Mouse (Mus musculus) intestine, embryonic 15.5 days (tissue): ENCODE data around the gene Hck. TPM values are rescaled to one million over a fixed set of nuclear protein-coding genes. Genes with fewer than 3 reads are reported as not detected.

Experiments used
- ATAC-seq: fragments of 200-750 bp; cut with Nextera tagmentation; 2 replicates; pipeline ENCODE4 v1.8.0; 2017; ENCODE audit warnings: moderate TSS enrichment, moderate library complexity
- H3K27ac ChIP-seq: fragments of 300-500 bp; sonication (generic); 2 replicates; pipeline ENCODE4 v1.5.1; 2015; ENCODE audit warnings: mild to moderate bottlenecking, inconsistent platforms
- H3K27me3 ChIP-seq: fragments of 300-500 bp; sonication (generic); replicated peaks from 2 replicates; pipeline ENCODE4 v1.6.1; 2015; ENCODE audit warnings: inconsistent platforms
- H3K36me3 ChIP-seq: fragments of 300-500 bp; sonication (generic); 2 replicates; pipeline ENCODE4 v1.6.1; 2015; ENCODE audit warnings: inconsistent platforms
- H3K4me1 ChIP-seq: fragments of 300-500 bp; sonication (generic); replicated peaks from 2 replicates; pipeline ENCODE4 v1.6.1; 2015; ENCODE audit warnings: inconsistent platforms
- H3K4me2 ChIP-seq: fragments of 300-500 bp; sonication (generic); replicated peaks from 2 replicates; pipeline ENCODE4 v1.6.1; 2015; ENCODE audit warnings: mild to moderate bottlenecking, inconsistent platforms
- H3K4me3 ChIP-seq: fragments of 300-500 bp; sonication (generic); replicated peaks from 2 replicates; pipeline ENCODE4 v1.5.1; 2015; ENCODE audit warnings: inconsistent platforms
- H3K9ac ChIP-seq: fragments of 300-500 bp; sonication (generic); 2 replicates; pipeline ENCODE4 v1.6.1; 2015; ENCODE audit warnings: inconsistent platforms
- H3K9me3 ChIP-seq: fragments of 300-500 bp; sonication (generic); 2 replicates; pipeline ENCODE4 v1.6.1; 2016; ENCODE audit warnings: inconsistent platforms
- WGBS: fragments of 180-500 bp; shearing (Covaris S2); methylation state at CpG from one replicate; pipeline ENCODE4 v1.1.7; 2015; 5-methylcytosine and 5-hydroxymethylcytosine counted together
- polyA plus RNA-seq: library from polyadenylated mRNA; unstranded; fragments of >200 nt; fragmentation: Nextera tagmentation; extraction: Ambion mirVana; gene quantifications from 2 replicates; pipeline ENCODE4 v1.2.1, GENCODE M21; 2015

The Hck gene
- polyA plus RNA-seq, 1 experiment from 2014 or later, result 5.7 TPM

- peak; percentile 64 for ATAC-seq
Measured at GRCm38 (mm10) chr2:153161684-153162080, 53.4 kb downstream of the Hck start.

GRCm38 (mm10) chr2:153167136-153167535 lies 58.9 kb downstream of the Hck start:
- no peaks in the 10 kb centered on the region for H3K9me3 ChIP-seq
- ATAC-seq, result no peak

More at GRCm38 (mm10) chr2:153161684-153162080, 53.4 kb downstream of the Hck start:
- Histone ChIP-seq H3K36me3 (no peaks in the 10 kb centered on the region), H3K27me3 (no peaks in the 10 kb centered on the region), H3K4me3 (peak overlapping the region; percentile 66), H3K9me3 (no peaks in the 10 kb centered on the region), H3K9ac (peak overlapping the region; percentile 74), H3K27ac (peak overlapping the region; percentile 82), H3K4me1 (0 out of 2 replicates have a peak, but pooled peaks cover 7% of the 10 kb centered on the region), H3K4me2 (peak overlapping the region; percentile 80)
- under 1% methylated on average over 16 of the region's 16 CpGs for WGBS

GRCm38 (mm10) chr2:153168134-153168820 lies 60.0 kb downstream of the Hck start:
- Histone ChIP-seq H3K27me3 (no peaks in the 10 kb centered on the region), H3K4me3 (no peak overlapping the region), H3K27ac (no peak overlapping the region), H3K9me3 (no peaks in the 10 kb centered on the region), H3K4me1 (peaks cover 2% of the 10 kb centered on the region; the same call in 1 of the 2 replicates), H3K4me2 (no peak overlapping the region), H3K9ac (no peak overlapping the region), H3K36me3 (no peaks in the 10 kb centered on the region)
- 36% methylated on average over 2 of the region's 2 CpGs for WGBS
- ATAC-seq, result no peak

More at GRCm38 (mm10) chr2:153167136-153167535, 58.9 kb downstream of the Hck start:
- Histone ChIP-seq H3K27me3 (no peaks in the 10 kb centered on the region), H3K36me3 (no peaks in the 10 kb centered on the region), H3K9ac (no peak overlapping the region), H3K27ac (no peak overlapping the region), H3K4me3 (no peak overlapping the region), H3K4me2 (no peak overlapping the region), H3K4me1 (peaks cover 6% of the 10 kb centered on the region; the same call in 1 of the 2 replicates)
- 71% methylated on average over 6 of the region's 6 CpGs for WGBS

DNA sequence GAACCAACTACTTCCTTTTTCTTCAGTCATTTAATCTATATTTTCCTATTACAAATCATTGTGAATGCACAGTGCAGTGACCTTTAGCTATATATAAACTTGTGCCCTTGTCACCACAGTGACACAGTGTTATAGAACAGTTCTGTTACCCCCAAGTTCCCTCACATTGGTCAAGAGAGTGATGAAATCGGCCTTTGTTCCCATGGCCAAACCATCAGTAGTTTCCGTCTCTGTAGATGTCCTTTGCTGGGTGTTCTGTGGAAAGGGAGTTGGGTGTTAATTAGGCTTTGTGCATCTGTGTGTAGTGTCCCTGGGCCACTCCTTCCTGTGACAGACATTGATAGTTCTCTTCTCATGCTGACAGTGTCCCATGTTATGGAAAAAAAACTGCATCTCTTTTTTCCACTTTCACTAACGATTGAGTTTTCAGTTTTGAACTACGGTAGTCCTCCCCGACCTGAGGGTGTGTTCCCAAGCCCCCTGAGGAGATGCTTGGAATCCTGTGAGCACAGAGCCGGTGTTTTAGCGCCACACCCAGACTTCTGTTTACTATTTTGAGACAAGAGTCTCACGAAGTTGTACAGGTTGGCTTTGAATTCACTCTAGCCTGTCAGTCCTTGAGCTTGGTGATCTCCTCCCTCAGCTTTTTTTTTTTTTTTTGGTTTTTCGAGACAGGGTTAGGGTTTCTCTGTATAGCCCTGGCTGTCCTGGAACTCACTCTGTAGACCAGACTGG lies 62.4 kb downstream of the Hck start:
- Histone ChIP-seq H3K9me3 (no peaks in the 10 kb centered on the region), H3K4me3 (no peak overlapping the region), H3K4me1 (peaks cover 2% of the 10 kb centered on the region; the same call in 1 of the 2 replicates), H3K36me3 (no peaks in the 10 kb centered on the region), H3K4me2 (no peak overlapping the region), H3K27ac (no peak overlapping the region), H3K27me3 (no peaks in the 10 kb centered on the region), H3K9ac (no peak overlapping the region)
- no peak for ATAC-seq
- WGBS, result 85% methylated on average over 9 of the region's 9 CpGs

GRCm38 (mm10) chr2:153171966-153172365 lies 63.7 kb downstream of the Hck start:
- no peak overlapping the region for H3K4me2 ChIP-seq
- H3K4me3 ChIP-seq, result no peak overlapping the region
- no peaks in the 10 kb centered on the region for H3K36me3 ChIP-seq
- no peaks in the 10 kb centered on the region for H3K27me3 ChIP-seq
- no peaks in the 10 kb centered on the region for H3K9me3 ChIP-seq
- no peak overlapping the region for H3K27ac ChIP-seq
- H3K9ac ChIP-seq, result no peak overlapping the region
- peak; percentile 52; the same call in 1 of the 2 replicates for ATAC-seq
- H3K4me1 ChIP-seq, result peaks cover 6% of the 10 kb centered on the region
- 79% methylated on average over 5 of the region's 5 CpGs for WGBS

- ATAC-seq, result no peak
- H3K9ac ChIP-seq, result no peak overlapping the region
- WGBS, result 61% methylated on average over 8 of the region's 8 CpGs
Measured at GRCm38 (mm10) chr2:153175995-153176570, 67.8 kb downstream of the Hck start.

DNA sequence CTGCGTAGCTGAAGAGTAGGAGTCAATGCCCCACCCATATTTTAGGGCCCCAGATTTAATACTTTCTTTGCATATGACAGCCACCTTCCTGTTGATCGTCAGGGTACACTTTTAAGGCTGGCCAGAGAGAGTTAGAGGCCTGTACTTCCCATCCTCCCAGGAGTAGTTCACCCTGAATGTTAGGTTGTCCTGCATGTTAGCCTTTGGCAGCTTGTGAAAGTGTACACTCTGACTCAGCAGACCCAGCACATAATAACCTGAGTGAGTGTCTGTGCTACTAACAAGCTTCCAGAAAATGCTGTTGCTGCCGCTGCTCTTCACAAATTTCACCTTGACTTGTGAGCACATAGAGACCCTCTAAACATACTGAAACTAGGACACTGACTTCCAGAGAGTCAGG lies 68.9 kb downstream of the Hck start:
- no peaks in the 10 kb centered on the region for H3K27me3 ChIP-seq

More at GRCm38 (mm10) chr2:153175995-153176570, 67.8 kb downstream of the Hck start:
- peaks cover 4% of the 10 kb centered on the region; the same call in 1 of the 2 replicates for H3K4me1 ChIP-seq
- H3K9me3 ChIP-seq, result no peaks in the 10 kb centered on the region
- H3K27me3 ChIP-seq, result no peaks in the 10 kb centered on the region
- peaks cover 8% of the 10 kb centered on the region for H3K36me3 ChIP-seq
- no peak overlapping the region for H3K4me3 ChIP-seq
- H3K4me2 ChIP-seq, result no peak overlapping the region
- H3K27ac ChIP-seq, result no peak overlapping the region

DNA sequence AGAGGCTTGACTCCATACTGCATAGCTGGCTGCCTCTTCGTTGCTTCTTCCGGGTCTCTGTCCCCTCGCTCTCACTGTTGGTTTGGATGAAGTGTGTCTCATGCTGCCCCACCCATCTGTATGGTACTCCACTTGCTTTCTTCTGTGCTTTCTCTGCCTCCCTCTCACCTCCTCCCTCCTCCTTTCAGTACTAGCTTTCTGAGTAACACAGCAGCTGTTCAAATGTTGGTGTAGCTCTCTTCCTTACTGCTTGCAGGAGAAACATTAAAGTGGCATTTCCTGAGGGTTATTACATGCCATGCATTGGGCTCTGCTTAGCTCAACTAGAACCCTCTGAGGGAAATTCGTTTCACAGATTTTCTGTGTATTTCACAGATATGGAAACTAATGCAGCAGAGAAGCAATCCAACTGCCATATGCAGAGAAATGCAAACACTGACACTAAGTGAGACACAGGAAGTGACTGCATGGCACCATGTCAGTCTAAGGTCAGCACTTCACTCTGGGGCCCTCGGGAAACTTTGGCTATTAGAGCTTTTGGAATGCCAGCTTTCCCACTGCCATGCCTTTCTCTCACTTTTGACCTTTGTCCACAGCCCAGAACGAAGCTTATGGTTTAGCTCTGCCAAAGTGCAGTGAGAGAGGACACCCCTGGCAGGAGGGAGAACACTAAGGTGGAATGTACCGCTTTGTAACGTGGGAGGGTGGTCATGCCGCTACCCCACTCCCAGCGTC lies 71.0 kb downstream of the Hck start:
- peaks cover 4% of the 10 kb centered on the region; the same call in 1 of the 2 replicates for H3K4me1 ChIP-seq
- ATAC-seq, result peak; percentile 23; the same call in 1 of the 2 replicates
- 78% methylated on average over 10 of the region's 10 CpGs for WGBS

More for the DNA sequence above, 68.9 kb downstream of the Hck start:
- Histone ChIP-seq H3K4me3 (no peak overlapping the region), H3K4me2 (no peak overlapping the region), H3K9me3 (no peaks in the 10 kb centered on the region), H3K36me3 (peaks cover 11% of the 10 kb centered on the region), H3K27ac (no peak overlapping the region), H3K4me1 (peaks cover 4% of the 10 kb centered on the region; the same call in 1 of the 2 replicates), H3K9ac (no peak overlapping the region)
- ATAC-seq, result no peak
- WGBS, result 75% methylated on average over 3 of the region's 3 CpGs

GRCm38 (mm10) chr2:153179961-153180360 lies 71.7 kb downstream of the Hck start:
- ATAC-seq, result no peak
- no peak overlapping the region for H3K27ac ChIP-seq
- no peaks in the 10 kb centered on the region for H3K27me3 ChIP-seq
- no peak overlapping the region for H3K4me3 ChIP-seq
- no peak overlapping the region for H3K4me2 ChIP-seq
- WGBS, result 83% methylated on average over 3 of the region's 3 CpGs
- H3K9me3 ChIP-seq, result no peaks in the 10 kb centered on the region
- H3K36me3 ChIP-seq, result peaks cover 20% of the 10 kb centered on the region
- peaks cover 4% of the 10 kb centered on the region; the same call in 1 of the 2 replicates for H3K4me1 ChIP-seq
- no peak overlapping the region for H3K9ac ChIP-seq

More for the DNA sequence above, 71.0 kb downstream of the Hck start:
- H3K36me3 ChIP-seq, result peaks cover 20% of the 10 kb centered on the region
- H3K9me3 ChIP-seq, result no peaks in the 10 kb centered on the region
- H3K9ac ChIP-seq, result no peak overlapping the region
- H3K27ac ChIP-seq, result no peak overlapping the region
- no peak overlapping the region for H3K4me3 ChIP-seq
- no peaks in the 10 kb centered on the region for H3K27me3 ChIP-seq
- H3K4me2 ChIP-seq, result no peak overlapping the region

GRCm38 (mm10) chr2:153186176-153186591 lies 77.9 kb downstream of the Hck start:
- 67% methylated on average over 2 of the region's 2 CpGs for WGBS
- ATAC-seq, result no peak

GRCm38 (mm10) chr2:153187848-153188247 lies 79.6 kb downstream of the Hck start:
- WGBS, result 75% methylated on average over 2 of the region's 2 CpGs
- Histone ChIP-seq H3K27ac (no peak overlapping the region), H3K9me3 (no peaks in the 10 kb centered on the region), H3K27me3 (no peaks in the 10 kb centered on the region), H3K4me2 (no peak overlapping the region), H3K9ac (no peak overlapping the region), H3K4me3 (no peak overlapping the region), H3K4me1 (no peaks in the 10 kb centered on the region), H3K36me3 (peaks cover 32% of the 10 kb centered on the region)
- no peak for ATAC-seq

More at GRCm38 (mm10) chr2:153186176-153186591, 77.9 kb downstream of the Hck start:
- no peaks in the 10 kb centered on the region for H3K4me1 ChIP-seq
- no peak overlapping the region for H3K4me3 ChIP-seq
- H3K27ac ChIP-seq, result no peak overlapping the region
- no peak overlapping the region for H3K9ac ChIP-seq
- H3K4me2 ChIP-seq, result no peak overlapping the region
- H3K9me3 ChIP-seq, result no peaks in the 10 kb centered on the region
- H3K27me3 ChIP-seq, result no peaks in the 10 kb centered on the region
- H3K36me3 ChIP-seq, result peaks cover 30% of the 10 kb centered on the region
